Mouse (Mus musculus) G1E-ER4 (cell line): ENCODE data around the gene Otc. TPM values are rescaled to one million over a fixed set of nuclear protein-coding genes. Genes with fewer than 3 reads are reported as not detected.

ENCODE experiments used
- GATA1 ChIP-seq: IDR thresholded peaks from one replicate; pipeline ENCODE4 v1.8.0; 2012; ENCODE audit warnings: low read length, inconsistent platforms
- polyA plus RNA-seq: library from polyadenylated mRNA; stranded (reverse); fragments of >175 nt; gene quantifications from 2 replicates; pipeline ENCODE4 v1.2.3, GENCODE M21; 2012

Gene Otc
- polyA plus RNA-seq, 1 experiment: not detected

GRCm38 (mm10) chrX:10331749-10332148 is 79.6 kb downstream of the Otc start:
- no peak for TF ChIP-seq GATA1

GRCm38 (mm10) chrX:10336816-10337215 is 84.7 kb downstream of the Otc start:
- TF ChIP-seq GATA1: no peak

- no peak for TF ChIP-seq GATA1
Measured at GRCm38 (mm10) chrX:10355867-10356266, 103.8 kb downstream of the Otc start.

Other genes starting within 250 kb of the Otc start
- not detected in 2 replicates for gene Srpx, start 134.6 kb upstream of the Otc start, polyA plus RNA-seq
- gene Rpgr, start 35.4 kb upstream of the Otc start, polyA plus RNA-seq: 0.50 and 0.67 TPM in 2 replicates
- gene Tspan7, start 232.9 kb downstream of the Otc start, polyA plus RNA-seq: not detected in 2 replicates